Mouse (Mus musculus) CD4-positive helper T cell, adult 2 months (primary cell): ENCODE results near the gene Olfm3.

Source experiments
- DNase-seq: peaks from one replicate; pipeline ENCODE4 v3.0.0-alpha.2; 2012; ENCODE audit warnings: low read depth, missing footprints, low spot score

Olfm3 gene

GRCm38 (mm10) chr3:115080428-115081181, 176.7 kb downstream of the Olfm3 start:
- DNase-seq, result no peak

GRCm38 (mm10) chr3:115081371-115081770, 177.5 kb downstream of the Olfm3 start:
- no peak for DNase-seq

GRCm38 (mm10) chr3:115082947-115083346, 179.1 kb downstream of the Olfm3 start:
- DNase-seq, result no peak

- no peak for DNase-seq
These were observed 184.4 kb downstream of the Olfm3 start for GRCm38 (mm10) chr3:115088281-115088680.

GRCm38 (mm10) chr3:115090670-115091069, 186.8 kb downstream of the Olfm3 start:
- no peak for DNase-seq

- no peak for DNase-seq
These were observed 191.6 kb downstream of the Olfm3 start for GRCm38 (mm10) chr3:115095496-115095895.

GRCm38 (mm10) chr3:115099590-115099989, 195.7 kb downstream of the Olfm3 start:
- no peak for DNase-seq

GRCm38 (mm10) chr3:115104155-115104801, 200.4 kb downstream of the Olfm3 start:
- no peak for DNase-seq

GRCm38 (mm10) chr3:115104802-115105493, 201.1 kb downstream of the Olfm3 start:
- DNase-seq, result no peak

- DNase-seq, result no peak
These were observed 241.8 kb downstream of the Olfm3 start for GRCm38 (mm10) chr3:115145722-115146121.

GRCm38 (mm10) chr3:115146244-115146643, 242.4 kb downstream of the Olfm3 start:
- no peak for DNase-seq

GRCm38 (mm10) chr3:115158903-115159473, 255.1 kb downstream of the Olfm3 start:
- no peak for DNase-seq

- no peak for DNase-seq
These were observed 270.7 kb downstream of the Olfm3 start for GRCm38 (mm10) chr3:115174625-115175024.
